Mouse (Mus musculus) G1E (cell line): ENCODE results near the gene Adcy1.

Experiments used
- CTCF ChIP-seq: IDR thresholded peaks from 2 replicates; pipeline ENCODE4 v1.5.1; 2012; ENCODE audit warnings: low read depth, low read length, inconsistent platforms, mixed read lengths
- GATA1 ChIP-seq: IDR thresholded peaks from 2 replicates; pipeline ENCODE4 v1.6.1; 2012; ENCODE audit warnings: borderline replicate concordance, low read length, inconsistent platforms, mixed read lengths
- GATA2 ChIP-seq: IDR thresholded peaks from 2 replicates; pipeline ENCODE4 v1.6.1; 2012; ENCODE audit warnings: low read depth, low read length, inconsistent platforms, borderline replicate concordance
- POLR2AphosphoS5 ChIP-seq: IDR thresholded peaks from 2 replicates; pipeline ENCODE4 v1.6.1; 2012; ENCODE audit warnings: low read depth, low read length, inconsistent platforms; ENCODE audit not compliant: insufficient replicate concordance
- TAL1 ChIP-seq: conservative IDR thresholded peaks from 2 replicates; pipeline ENCODE4 v1.6.1; 2012; ENCODE audit warnings: low read depth, low read length, inconsistent platforms, mixed read lengths

DNA sequence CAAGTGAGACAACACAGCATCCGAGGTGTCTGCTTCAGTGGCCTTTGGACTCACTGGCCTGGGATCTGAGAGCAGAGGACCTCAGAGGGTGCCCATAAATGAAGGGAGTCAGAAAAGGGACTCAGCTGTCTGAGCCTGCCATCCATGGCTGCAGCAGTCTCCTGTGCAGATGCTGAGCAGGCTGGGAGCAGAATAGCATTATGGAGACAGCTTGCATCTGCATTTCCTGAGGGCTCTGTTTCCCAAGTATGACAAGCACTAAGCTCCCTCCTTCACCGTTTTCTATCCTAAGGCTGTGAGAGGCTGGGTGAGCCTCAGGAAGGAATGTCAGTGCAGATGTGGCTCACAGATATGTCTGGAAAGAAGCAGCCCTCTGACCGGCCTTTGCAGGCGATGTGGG is 49.8 kb downstream of the Adcy1 start:
- TF ChIP-seq CTCF: no peak
- no peak for TF ChIP-seq POLR2AphosphoS5
- no peak for TF ChIP-seq GATA2
- TF ChIP-seq GATA1: no peak
- no peak for TF ChIP-seq TAL1
